Mouse (Mus musculus): ENCODE measurements around the gene Kif6. TPM values are rescaled to one million over a fixed set of nuclear protein-coding genes. Genes with fewer than 3 reads are reported as not detected.

Kif6 gene
- not detected in 2 replicates for total RNA-seq (2014; fragmentation: Nextera tagmentation)
- total RNA-seq (2017): 0.11 and 0.12 TPM in 2 replicates
- polyA plus RNA-seq (2012): not detected in 2 replicates

DNA sequence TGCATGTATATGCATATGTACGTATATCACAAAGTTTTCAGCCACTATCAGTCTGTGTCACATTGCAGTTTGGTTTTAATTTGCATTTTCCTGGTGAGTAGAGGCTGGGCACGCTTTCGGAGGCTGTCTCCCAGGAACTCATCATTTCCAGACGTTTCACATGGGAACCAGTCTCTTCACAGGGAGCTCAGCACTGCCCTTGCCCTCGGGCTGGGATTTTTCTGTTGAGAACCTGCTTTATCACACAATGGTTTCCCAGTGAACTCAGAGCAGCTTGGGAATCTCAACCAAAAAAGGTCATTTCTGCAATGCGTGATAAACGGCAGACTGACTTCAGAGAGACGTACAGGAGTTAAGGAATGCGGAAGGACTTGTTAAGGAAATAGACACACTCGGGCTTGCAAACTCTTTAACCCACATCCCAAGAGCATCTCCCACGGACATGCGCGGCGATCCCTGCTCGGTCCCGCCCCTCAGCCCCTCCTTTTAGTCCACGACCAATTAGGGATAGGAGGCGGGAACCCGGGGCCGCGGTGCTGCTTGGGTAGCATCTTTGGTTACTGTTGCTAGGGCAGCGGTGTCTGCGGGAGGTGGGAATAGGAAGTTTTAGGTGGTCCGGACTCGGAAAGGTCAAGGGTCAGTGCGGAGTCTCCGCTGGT lies at the start of gene Kif6:
Kif6 (plus strand) TSS at position 560 of the 659 bp plus-strand sequence.
- ATAC-seq (ENCODE audit: extremely low read depth, insufficient number of reproducible peaks, low FRiP score, poor library complexity, severe bottlenecking): no peak
- H3K4me3 ChIP-seq (ENCODE audit: low read depth, low read length): no peak within 1 kb of the TSS; the same call in 1 of the 2 replicates
- DNase-seq (ENCODE audit: low spot score): no peak

DNA sequence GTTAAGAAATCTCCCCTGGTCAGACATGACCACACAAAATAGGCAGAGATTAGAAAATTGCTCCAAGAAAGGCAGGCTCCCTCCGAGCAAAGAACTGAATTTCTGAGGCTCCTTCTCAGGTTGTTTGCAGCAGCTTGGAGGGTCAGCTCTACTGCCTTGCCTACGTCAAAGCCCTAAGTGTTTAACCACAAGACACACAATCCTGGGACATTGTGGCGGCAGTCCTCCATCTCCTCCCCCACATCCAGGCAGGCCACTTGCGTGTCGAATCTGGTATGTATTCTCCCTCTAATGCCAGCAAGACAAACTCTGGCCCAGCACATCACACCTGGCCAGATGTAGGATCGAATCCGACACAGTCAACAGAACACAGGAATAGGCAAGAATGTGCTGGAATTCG lies 46.2 kb upstream of the Kif6 start:
- no peak for TF ChIP-seq TAL1 (conservative IDR thresholded peaks at IDR 0.05; ENCODE audit: low read depth, low read length)
- TF ChIP-seq POLR2AphosphoS5 (IDR thresholded peaks at IDR 0.05; ENCODE audit: insufficient replicate concordance, low read depth, low read length): no peak
- no peak for TF ChIP-seq CTCF (IDR thresholded peaks at IDR 0.05; ENCODE audit: low read depth, low read length)
- TF ChIP-seq GATA1 (IDR thresholded peaks at IDR 0.05; ENCODE audit: borderline replicate concordance, low read length): no peak
- TF ChIP-seq GATA2 (IDR thresholded peaks at IDR 0.05; ENCODE audit: borderline replicate concordance, low read depth, low read length): no peak
- no peak overlapping the region for H3K4me3 ChIP-seq (ENCODE audit: low read depth, low read length)
- no peaks in the 10 kb centered on the region for H3K4me1 ChIP-seq (ENCODE audit: insufficient read depth, low read depth, low read length)
- DNase-seq (ENCODE audit: low spot score) (no peak), ATAC-seq (ENCODE audit: extremely low read depth, insufficient number of reproducible peaks, low FRiP score, poor library complexity, severe bottlenecking) (no peak)
- H3K9me3 ChIP-seq (replicated peaks): peaks cover 60% of the 10 kb centered on the region
- H3K27me3 ChIP-seq (ENCODE audit: insufficient read depth, low read length): no peaks in the 10 kb centered on the region
- no peaks in the 10 kb centered on the region for H3K36me3 ChIP-seq (replicated peaks)

More for the DNA sequence above, at the start of gene Kif6:
- peaks cover 53% of the 10 kb centered on the region for H3K9me3 ChIP-seq (replicated peaks)
- H3K36me3 ChIP-seq (replicated peaks): no peaks in the 10 kb centered on the region
- no peaks in the 10 kb centered on the region for H3K27me3 ChIP-seq (ENCODE audit: insufficient read depth, low read length)
- TF ChIP-seq GATA1 (IDR thresholded peaks at IDR 0.05; ENCODE audit: borderline replicate concordance, low read length) (no peak), GATA2 (IDR thresholded peaks at IDR 0.05; ENCODE audit: borderline replicate concordance, low read depth, low read length) (no peak), TAL1 (conservative IDR thresholded peaks at IDR 0.05; ENCODE audit: low read depth, low read length) (no peak), POLR2AphosphoS5 (IDR thresholded peaks at IDR 0.05; ENCODE audit: insufficient replicate concordance, low read depth, low read length) (no peak), CTCF (IDR thresholded peaks at IDR 0.05; ENCODE audit: low read depth, low read length) (no peak)
- H3K4me1 ChIP-seq (ENCODE audit: insufficient read depth, low read depth, low read length): no peaks in the 10 kb centered on the region

DNA sequence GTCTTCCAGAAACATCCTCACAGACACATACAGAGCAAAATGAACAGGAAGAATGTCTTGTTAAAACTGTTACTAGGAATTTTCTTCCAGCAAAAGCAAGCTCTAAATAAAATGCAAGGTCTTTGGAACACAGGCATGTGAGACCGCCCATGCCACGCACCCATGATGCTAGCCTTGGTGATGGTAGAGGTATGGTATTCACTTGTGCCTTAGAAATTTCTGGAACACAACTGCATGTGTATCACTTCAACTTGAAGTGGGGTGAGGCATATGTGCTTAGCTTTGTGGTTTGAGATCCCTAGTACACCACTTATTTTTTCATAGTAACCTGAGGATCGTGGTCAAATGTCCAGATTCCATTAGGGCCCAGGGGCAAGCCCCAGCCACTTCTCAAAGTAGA lies 37.6 kb upstream of the Kif6 start:
- Histone ChIP-seq H3K4me1 (ENCODE audit: insufficient read depth, low read depth, low read length) (no peaks in the 10 kb centered on the region), H3K27me3 (ENCODE audit: insufficient read depth, low read length) (no peaks in the 10 kb centered on the region), H3K9me3 (replicated peaks) (peaks cover 32% of the 10 kb centered on the region), H3K4me3 (ENCODE audit: low read depth, low read length) (no peak overlapping the region), H3K36me3 (replicated peaks) (no peaks in the 10 kb centered on the region)
- TF ChIP-seq POLR2AphosphoS5 (IDR thresholded peaks at IDR 0.05; ENCODE audit: insufficient replicate concordance, low read depth, low read length) (no peak), GATA2 (IDR thresholded peaks at IDR 0.05; ENCODE audit: borderline replicate concordance, low read depth, low read length) (no peak), GATA1 (IDR thresholded peaks at IDR 0.05; ENCODE audit: borderline replicate concordance, low read length) (no peak), TAL1 (conservative IDR thresholded peaks at IDR 0.05; ENCODE audit: low read depth, low read length) (no peak), CTCF (IDR thresholded peaks at IDR 0.05; ENCODE audit: low read depth, low read length) (no peak)
- ATAC-seq (ENCODE audit: extremely low read depth, insufficient number of reproducible peaks, low FRiP score, poor library complexity, severe bottlenecking): no peak
- DNase-seq (ENCODE audit: low spot score): no peak

DNA sequence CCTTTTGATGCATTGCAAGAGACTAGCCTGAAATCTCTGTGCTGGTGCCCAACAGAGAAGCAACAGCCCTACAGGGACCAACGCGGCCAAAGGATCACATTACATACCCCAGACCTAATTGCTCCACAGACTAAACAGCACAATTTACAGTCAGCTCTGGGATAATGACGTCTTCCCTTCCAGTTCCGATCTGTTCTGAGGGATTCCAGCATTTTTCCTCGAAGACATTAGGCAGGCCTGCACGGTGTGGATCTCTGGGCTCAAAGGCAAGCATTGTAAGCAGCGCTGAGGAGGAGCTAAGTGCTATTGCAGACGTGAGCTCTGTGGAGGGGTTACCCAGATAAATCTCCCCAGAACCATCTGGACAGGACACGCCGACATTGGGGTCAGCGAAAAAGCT lies 32.5 kb upstream of the Kif6 start:
- no peak overlapping the region for H3K4me3 ChIP-seq (ENCODE audit: low read depth, low read length)
- no peak for TF ChIP-seq TAL1 (conservative IDR thresholded peaks at IDR 0.05; ENCODE audit: low read depth, low read length)
- TF ChIP-seq GATA2 (IDR thresholded peaks at IDR 0.05; ENCODE audit: borderline replicate concordance, low read depth, low read length): no peak
- TF ChIP-seq POLR2AphosphoS5 (IDR thresholded peaks at IDR 0.05; ENCODE audit: insufficient replicate concordance, low read depth, low read length): no peak
- TF ChIP-seq CTCF (IDR thresholded peaks at IDR 0.05; ENCODE audit: low read depth, low read length): no peak
- TF ChIP-seq GATA1 (IDR thresholded peaks at IDR 0.05; ENCODE audit: borderline replicate concordance, low read length): no peak
- H3K9me3 ChIP-seq (replicated peaks): peaks cover 48% of the 10 kb centered on the region
- no peaks in the 10 kb centered on the region for H3K27me3 ChIP-seq (ENCODE audit: insufficient read depth, low read length)
- no peaks in the 10 kb centered on the region for H3K36me3 ChIP-seq (replicated peaks)
- DNase-seq (ENCODE audit: low spot score) (no peak), ATAC-seq (ENCODE audit: extremely low read depth, insufficient number of reproducible peaks, low FRiP score, poor library complexity, severe bottlenecking) (no peak)
- H3K4me1 ChIP-seq (ENCODE audit: insufficient read depth, low read depth, low read length): no peaks in the 10 kb centered on the region

DNA sequence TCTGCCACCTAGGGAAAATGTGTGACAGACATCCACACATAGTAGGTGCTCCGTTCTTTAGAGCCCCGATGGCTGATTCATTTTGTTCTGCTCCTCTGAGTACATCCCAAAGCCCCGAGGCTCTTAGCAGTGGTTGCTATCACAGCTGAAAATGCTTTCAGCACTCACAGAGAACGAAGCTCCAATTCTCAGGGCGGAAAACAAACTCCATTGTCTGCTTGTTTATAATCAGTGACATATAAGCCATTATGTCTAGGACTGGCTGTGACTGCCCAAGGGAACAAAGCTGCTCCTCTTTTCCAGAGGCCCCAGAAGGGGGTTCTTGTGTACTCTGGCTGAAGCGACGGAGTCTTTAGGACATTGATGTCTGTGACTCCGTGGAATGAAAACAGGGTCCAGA lies 24.9 kb upstream of the Kif6 start:
- peaks cover 61% of the 10 kb centered on the region for H3K9me3 ChIP-seq (replicated peaks)
- DNase-seq (ENCODE audit: low spot score): no peak
- TF ChIP-seq POLR2AphosphoS5 (IDR thresholded peaks at IDR 0.05; ENCODE audit: insufficient replicate concordance, low read depth, low read length): no peak
- no peak for TF ChIP-seq GATA2 (IDR thresholded peaks at IDR 0.05; ENCODE audit: borderline replicate concordance, low read depth, low read length)
- no peak for TF ChIP-seq TAL1 (conservative IDR thresholded peaks at IDR 0.05; ENCODE audit: low read depth, low read length)
- no peak for TF ChIP-seq GATA1 (IDR thresholded peaks at IDR 0.05; ENCODE audit: borderline replicate concordance, low read length)
- no peak for TF ChIP-seq CTCF (IDR thresholded peaks at IDR 0.05; ENCODE audit: low read depth, low read length)
- no peaks in the 10 kb centered on the region for H3K4me1 ChIP-seq (ENCODE audit: insufficient read depth, low read depth, low read length)
- ATAC-seq (ENCODE audit: extremely low read depth, insufficient number of reproducible peaks, low FRiP score, poor library complexity, severe bottlenecking): no peak
- H3K36me3 ChIP-seq (replicated peaks): no peaks in the 10 kb centered on the region
- no peaks in the 10 kb centered on the region for H3K27me3 ChIP-seq (ENCODE audit: insufficient read depth, low read length)
- H3K4me3 ChIP-seq (ENCODE audit: low read depth, low read length): no peak overlapping the region

DNA sequence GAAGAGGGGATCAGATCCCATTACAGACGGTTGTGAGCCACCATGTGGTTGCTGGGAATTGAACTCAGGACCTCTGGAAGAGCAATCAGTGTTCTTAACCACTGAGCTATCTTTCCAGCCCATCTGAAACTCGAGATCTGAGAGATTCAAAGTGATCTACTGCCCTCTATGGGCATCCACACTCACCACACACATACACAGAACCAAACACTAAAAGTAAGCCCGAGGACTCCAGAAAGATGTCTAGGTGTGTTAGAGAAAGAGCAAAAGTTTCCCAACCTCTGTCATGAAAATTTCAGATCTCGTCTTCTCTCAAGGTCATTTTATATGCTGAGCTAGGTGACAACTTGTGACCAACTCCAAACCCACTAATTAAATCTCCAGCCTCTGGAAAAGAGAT lies 9.5 kb upstream of the Kif6 start:
- no peak for TF ChIP-seq CTCF (IDR thresholded peaks at IDR 0.05; ENCODE audit: low read depth, low read length)
- TF ChIP-seq TAL1 (conservative IDR thresholded peaks at IDR 0.05; ENCODE audit: low read depth, low read length): no peak
- no peak for TF ChIP-seq GATA2 (IDR thresholded peaks at IDR 0.05; ENCODE audit: borderline replicate concordance, low read depth, low read length)
- no peak for TF ChIP-seq GATA1 (IDR thresholded peaks at IDR 0.05; ENCODE audit: borderline replicate concordance, low read length)
- no peak for TF ChIP-seq POLR2AphosphoS5 (IDR thresholded peaks at IDR 0.05; ENCODE audit: insufficient replicate concordance, low read depth, low read length)
- H3K9me3 ChIP-seq (replicated peaks): peaks cover 33% of the 10 kb centered on the region

More for the DNA sequence above, 9.5 kb upstream of the Kif6 start:
- DNase-seq (ENCODE audit: low spot score) (no peak), ATAC-seq (ENCODE audit: extremely low read depth, insufficient number of reproducible peaks, low FRiP score, poor library complexity, severe bottlenecking) (no peak)
- H3K27me3 ChIP-seq (ENCODE audit: insufficient read depth, low read length): no peaks in the 10 kb centered on the region
- H3K36me3 ChIP-seq (replicated peaks): no peaks in the 10 kb centered on the region
- H3K4me1 ChIP-seq (ENCODE audit: insufficient read depth, low read depth, low read length): no peaks in the 10 kb centered on the region
- no peak overlapping the region for H3K4me3 ChIP-seq (ENCODE audit: low read depth, low read length)
